Mouse (Mus musculus) ES-E14 (cell line): Measurements from ENCODE around the gene Hivep3. TPM values are rescaled to one million over a fixed set of nuclear protein-coding genes. Genes with fewer than 3 reads are reported as not detected.

Experiments
- DNase-seq: peaks from one replicate; pipeline ENCODE4 v3.0.0-alpha.2; 2013; ENCODE audit warnings: low read depth, low spot score
- H3K27ac ChIP-seq: 2 replicates; pipeline ENCODE4 v1.5.1; 2012; ENCODE audit warnings: low read depth, mild to moderate bottlenecking, low read length, moderate library complexity, mixed read lengths; ENCODE audit not compliant: poor library complexity, insufficient read depth, severe bottlenecking
- H3K36me3 ChIP-seq: 2 replicates; pipeline ENCODE4 v1.6.1; 2012; ENCODE audit warnings: mild to moderate bottlenecking, low read length, moderate library complexity, mixed read lengths; ENCODE audit not compliant: control insufficient read depth, poor library complexity, insufficient read depth, severe bottlenecking
- H3K4me1 ChIP-seq, 2 experiments: fragments of 150-350 bp in 1 of 2; sonication (generic) in 1 of 2; 2 replicates each; pipeline ENCODE4 v1.6.1; 2012; ENCODE audit warnings: low read length in 2 of 2, mild to moderate bottlenecking in 1 of 2, mixed read lengths in 1 of 2; ENCODE audit not compliant: control insufficient read depth in 2 of 2, insufficient read depth in 2 of 2, poor library complexity in 1 of 2
- H3K4me3 ChIP-seq, 2 experiments: fragments of 150-350 bp in 1 of 2; sonication (generic) in 1 of 2; 2 replicates each; pipeline ENCODE4 v1.5.1; 2012; ENCODE audit warnings: low read length in 2 of 2, low read depth in 1 of 2, mild to moderate bottlenecking in 1 of 2, mixed read lengths in 1 of 2; ENCODE audit not compliant: insufficient read depth in 1 of 2, poor library complexity in 1 of 2, severe bottlenecking in 1 of 2
- H3K9ac ChIP-seq: 2 replicates; pipeline ENCODE4 v1.6.1; 2012; ENCODE audit warnings: low read depth, mild to moderate bottlenecking, low read length, mixed read lengths; ENCODE audit not compliant: poor library complexity, insufficient read depth, severe bottlenecking
- H3K9me3 ChIP-seq: fragments of 150-350 bp; sonication (generic); 2 replicates; pipeline ENCODE4 v1.6.1; 2012; ENCODE audit warnings: low read depth, mild to moderate bottlenecking, low read length; ENCODE audit not compliant: control insufficient read depth, insufficient read depth
- CHD2 ChIP-seq: IDR thresholded peaks from 2 replicates; pipeline ENCODE4 v1.6.1; 2014; ENCODE audit warnings: mild to moderate bottlenecking, low read depth, low read length, inconsistent platforms
- HCFC1 ChIP-seq: IDR thresholded peaks from 2 replicates; pipeline ENCODE4 v1.6.1; 2012; ENCODE audit warnings: low read length, inconsistent platforms, borderline replicate concordance; ENCODE audit not compliant: insufficient read depth
- MAFK ChIP-seq: IDR thresholded peaks from 2 replicates; pipeline ENCODE4 v1.6.1; 2014; ENCODE audit warnings: mild to moderate bottlenecking, low read depth, low read length, inconsistent platforms; ENCODE audit not compliant: insufficient read depth
- ZC3H11A ChIP-seq: IDR thresholded peaks from 2 replicates; pipeline ENCODE4 v1.6.1; 2012; ENCODE audit warnings: low read depth, mild to moderate bottlenecking, inconsistent platforms, low read length, borderline replicate concordance
- ZNF384 ChIP-seq: IDR thresholded peaks from 2 replicates; pipeline ENCODE4 v1.6.1; 2012; ENCODE audit warnings: low read depth, low read length, inconsistent platforms
- in situ Hi-C, 2 experiments: fragments of 600-800 bp; cut with MboI; formaldehyde crosslinking; loops; one replicate each; pipeline ENCODE4 v1.15.1; 2025; ENCODE audit warnings: low sequenced_read_pairs in 2 of 2, inconsistent platforms in 1 of 2; ENCODE audit not compliant: unreplicated experiment in 2 of 2
- total RNA-seq: library from RNA; depleted of rRNA; stranded (reverse); fragments of 300-350 nt; gene quantifications from 2 replicates; pipeline ENCODE4 v1.2.3, GENCODE M21; 2012

Gene Hivep3
- total RNA-seq, 1 experiment, result 1.4 TPM

- Histone ChIP-seq H3K27ac (no peak overlapping the region), H3K36me3 (no peaks in the 10 kb centered on the region), H3K4me1 (0 out of 4 replicates have a peak, but pooled peaks cover 0 to 2% of the 10 kb centered on the region in 2 experiments), H3K9me3 (no peaks in the 10 kb centered on the region), H3K9ac (no peak overlapping the region), H3K4me3 (no peak overlapping the region)
- DNase-seq, result no peak
- no peak for TF ChIP-seq ZC3H11A
- TF ChIP-seq CHD2, result no peak
- no peak for TF ChIP-seq ZNF384
- TF ChIP-seq MAFK, result no peak
- TF ChIP-seq HCFC1, result no peak
- in situ Hi-C loops, result no loop called here
Observed at GRCm38 (mm10) chr4:120036294-120036693, 302.7 kb downstream of the Hivep3 start.

GRCm38 (mm10) chr4:120037007-120037406 lies 303.4 kb downstream of the Hivep3 start:
- no peak overlapping the region for H3K9ac ChIP-seq
- no peaks in the 10 kb centered on the region for H3K9me3 ChIP-seq
- in situ Hi-C loops, result no loop called here
- no peak for DNase-seq
- H3K27ac ChIP-seq, result no peak overlapping the region
- no peak overlapping the region for H3K4me3 ChIP-seq
- TF ChIP-seq ZC3H11A (no peak), ZNF384 (no peak), HCFC1 (no peak), MAFK (no peak), CHD2 (no peak)
- 0 out of 4 replicates have a peak, but pooled peaks cover 0 to 2% of the 10 kb centered on the region in 2 experiments for H3K4me1 ChIP-seq
- H3K36me3 ChIP-seq, result no peaks in the 10 kb centered on the region

- H3K36me3 ChIP-seq, result no peaks in the 10 kb centered on the region
Observed at GRCm38 (mm10) chr4:120041520-120041919, 307.9 kb downstream of the Hivep3 start.

GRCm38 (mm10) chr4:120042480-120042879 lies 308.9 kb downstream of the Hivep3 start:
- no peak overlapping the region for H3K27ac ChIP-seq
- H3K36me3 ChIP-seq, result no peaks in the 10 kb centered on the region
- no peaks in the 10 kb centered on the region for H3K4me1 ChIP-seq
- H3K9ac ChIP-seq, result no peak overlapping the region
- DNase-seq, result no peak
- TF ChIP-seq ZNF384, result no peak
- no peak for TF ChIP-seq HCFC1
- TF ChIP-seq ZC3H11A, result no peak
- no peak for TF ChIP-seq CHD2
- no peak for TF ChIP-seq MAFK
- in situ Hi-C loops, result no loop called here
- no peak overlapping the region for H3K4me3 ChIP-seq
- H3K9me3 ChIP-seq, result no peaks in the 10 kb centered on the region

More at GRCm38 (mm10) chr4:120041520-120041919, 307.9 kb downstream of the Hivep3 start:
- Histone ChIP-seq H3K4me1 (0 out of 4 replicates have a peak, but pooled peaks cover 0 to 2% of the 10 kb centered on the region in 2 experiments), H3K4me3 (no peak overlapping the region), H3K9me3 (no peaks in the 10 kb centered on the region), H3K27ac (no peak overlapping the region), H3K9ac (no peak overlapping the region)
- DNase-seq, result no peak
- TF ChIP-seq MAFK (no peak), ZNF384 (no peak), HCFC1 (no peak), ZC3H11A (no peak), CHD2 (no peak)
- in situ Hi-C loops, result no loop called here

GRCm38 (mm10) chr4:120044612-120045011 lies 311.0 kb downstream of the Hivep3 start:
- in situ Hi-C loops, result no loop called here
- Histone ChIP-seq H3K9me3 (no peaks in the 10 kb centered on the region), H3K9ac (no peak overlapping the region), H3K4me3 (no peak overlapping the region), H3K36me3 (no peaks in the 10 kb centered on the region), H3K27ac (no peak overlapping the region), H3K4me1 (no peaks in the 10 kb centered on the region)
- no peak for TF ChIP-seq HCFC1
- TF ChIP-seq MAFK, result no peak
- TF ChIP-seq ZNF384, result no peak
- no peak for TF ChIP-seq ZC3H11A
- no peak for TF ChIP-seq CHD2
- DNase-seq, result no peak
